Mouse (Mus musculus): ENCODE results near the gene Wnt5b. TPM values are rescaled to one million over a fixed set of nuclear protein-coding genes. Genes with fewer than 3 reads are reported as not detected.

The Wnt5b gene
- polyA plus RNA-seq, 1 experiment from 2014 or later: 1.8 TPM

DNA sequence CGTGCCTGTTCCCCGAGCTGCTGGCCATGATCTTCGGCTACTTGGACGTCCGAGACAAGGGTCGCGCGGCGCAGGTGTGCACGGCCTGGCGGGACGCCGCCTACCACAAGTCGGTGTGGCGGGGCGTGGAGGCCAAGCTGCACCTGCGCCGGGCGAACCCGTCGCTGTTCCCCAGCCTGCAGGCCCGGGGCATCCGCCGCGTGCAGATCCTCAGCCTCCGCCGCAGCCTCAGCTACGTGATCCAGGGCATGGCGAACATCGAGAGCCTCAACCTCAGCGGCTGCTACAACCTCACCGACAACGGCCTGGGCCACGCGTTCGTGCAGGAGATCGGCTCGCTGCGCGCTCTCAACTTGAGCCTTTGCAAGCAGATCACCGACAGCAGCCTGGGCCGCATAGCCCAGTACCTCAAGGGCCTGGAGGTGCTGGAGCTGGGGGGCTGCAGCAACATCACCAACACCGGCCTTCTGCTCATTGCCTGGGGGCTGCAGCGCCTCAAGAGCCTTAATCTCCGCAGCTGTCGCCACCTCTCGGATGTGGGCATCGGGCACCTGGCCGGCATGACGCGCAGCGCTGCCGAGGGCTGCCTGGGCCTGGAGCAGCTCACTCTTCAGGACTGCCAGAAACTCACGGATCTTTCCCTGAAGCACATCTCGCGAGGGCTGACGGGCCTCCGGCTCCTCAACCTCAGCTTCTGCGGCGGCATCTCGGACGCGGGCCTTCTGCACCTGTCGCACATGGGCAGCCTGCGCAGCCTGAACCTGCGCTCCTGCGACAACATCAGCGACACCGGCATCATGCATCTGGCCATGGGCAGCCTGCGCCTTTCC lies 64.1 kb downstream of the Wnt5b start:
- Histone ChIP-seq H3K4me3 (ENCODE audit: low read depth, low read length) (peak overlapping the region; percentile 81), H3K27ac (ENCODE audit: low read depth, low read length) (peak overlapping the region; percentile 98), H3K4me2 (replicated peaks; ENCODE audit: low read depth) (peak overlapping the region; percentile 98), H3K36me3 (ENCODE audit: control insufficient read depth, insufficient read depth) (peaks cover 20% of the 10 kb centered on the region), H3K9ac (ENCODE audit: low read depth, low read length) (peak overlapping the region; percentile 88), H3K27me3 (replicated peaks; ENCODE audit: control insufficient read depth, insufficient read depth, low read length) (no peaks in the 10 kb centered on the region), H3K9me3 (ENCODE audit: control insufficient read depth) (no peaks in the 10 kb centered on the region), H3K4me1 (replicated peaks; ENCODE audit: control insufficient read depth, insufficient read depth, low read length) (peaks cover 16% of the 10 kb centered on the region)
- peak; percentile 36 for ATAC-seq
- under 1% methylated on average over 70 of the region's 70 CpGs for WGBS
- TF ChIP-seq CTCF (IDR thresholded peaks at IDR 0.05; ENCODE audit: low read depth): peak; percentile 33; the same call in 1 of the 2 replicates

- peaks cover 16% of the 10 kb centered on the region for H3K4me1 ChIP-seq (replicated peaks; ENCODE audit: control insufficient read depth, insufficient read depth, low read length)
- peak; percentile 87 for ATAC-seq
- H3K9me3 ChIP-seq (ENCODE audit: control insufficient read depth): no peaks in the 10 kb centered on the region
- under 1% methylated on average over 42 of the region's 101 CpGs for WGBS
- peak within 1 kb of the TSS; percentile 98 for H3K27ac ChIP-seq (ENCODE audit: low read depth, low read length)
- H3K9ac ChIP-seq (ENCODE audit: low read depth, low read length): peak within 1 kb of the TSS; percentile 88
- H3K36me3 ChIP-seq (ENCODE audit: control insufficient read depth, insufficient read depth): peaks cover 19% of the 10 kb centered on the region
- H3K4me2 ChIP-seq (replicated peaks; ENCODE audit: low read depth): peak within 1 kb of the TSS; percentile 98
- H3K27me3 ChIP-seq (replicated peaks; ENCODE audit: control insufficient read depth, insufficient read depth, low read length): no peaks in the 10 kb centered on the region
- no peak for TF ChIP-seq CTCF (IDR thresholded peaks at IDR 0.05; ENCODE audit: low read depth)
- peak within 1 kb of the TSS; percentile 81 for H3K4me3 ChIP-seq (ENCODE audit: low read depth, low read length)
These were observed 64.7 kb downstream of the Wnt5b start, which contains the start of gene Fbxl14 for GRCm38 (mm10) chr6:119479343-119479875. Fbxl14 (plus strand) TSS chr6:119479668.

DNA sequence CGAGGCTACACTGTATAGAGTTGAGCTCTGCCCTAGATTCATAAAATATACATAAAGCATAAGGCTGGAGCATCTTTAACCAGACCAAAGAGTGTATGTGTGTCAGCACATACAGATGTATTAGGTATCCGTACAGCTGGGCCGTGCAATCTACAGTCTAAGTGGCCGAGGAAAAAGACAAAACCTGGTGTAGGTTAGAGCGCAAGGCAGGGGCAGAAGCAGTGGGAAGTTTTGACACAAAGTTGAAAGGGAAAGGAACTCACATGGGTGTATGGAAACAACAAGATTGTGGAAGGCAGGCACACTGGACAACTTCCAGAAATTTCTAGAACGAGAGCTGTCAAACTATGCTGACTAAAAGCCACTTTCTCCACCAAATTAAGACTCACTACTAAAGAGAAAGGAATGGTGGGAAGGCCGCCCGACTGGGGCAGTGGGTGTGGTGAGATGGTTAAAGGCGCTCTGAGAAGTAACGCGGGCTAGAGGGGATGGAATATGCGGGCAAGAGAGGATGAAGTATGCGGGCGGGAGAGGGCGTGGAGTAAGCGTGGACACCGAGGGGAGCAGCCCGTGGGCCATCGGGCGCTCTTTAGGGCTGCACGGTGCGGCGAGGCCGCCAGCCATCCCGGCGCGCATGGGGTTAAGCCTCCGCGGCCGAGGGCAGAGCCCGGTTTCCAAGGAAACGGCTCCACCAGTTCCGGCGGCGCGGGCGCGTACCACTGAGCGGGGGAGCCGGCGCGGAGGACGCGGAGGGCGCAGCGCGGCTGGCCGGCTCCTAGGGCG lies 65.4 kb downstream of the Wnt5b start:
- H3K9ac ChIP-seq (ENCODE audit: low read depth, low read length): peak overlapping the region; percentile 88
- H3K4me3 ChIP-seq (ENCODE audit: low read depth, low read length): peak overlapping the region; percentile 81
- peak overlapping the region; percentile 98 for H3K4me2 ChIP-seq (replicated peaks; ENCODE audit: low read depth)
- H3K9me3 ChIP-seq (ENCODE audit: control insufficient read depth): no peaks in the 10 kb centered on the region
- ATAC-seq: peak; percentile 86
- WGBS: 1% methylated on average over 32 of the region's 49 CpGs
- H3K27me3 ChIP-seq (replicated peaks; ENCODE audit: control insufficient read depth, insufficient read depth, low read length): no peaks in the 10 kb centered on the region
- TF ChIP-seq CTCF (IDR thresholded peaks at IDR 0.05; ENCODE audit: low read depth): no peak
- peaks cover 13% of the 10 kb centered on the region; the same call in 1 of the 2 replicates for H3K36me3 ChIP-seq (ENCODE audit: control insufficient read depth, insufficient read depth)
- peaks cover 16% of the 10 kb centered on the region for H3K4me1 ChIP-seq (replicated peaks; ENCODE audit: control insufficient read depth, insufficient read depth, low read length)
- H3K27ac ChIP-seq (ENCODE audit: low read depth, low read length): peak overlapping the region; percentile 98

GRCm38 (mm10) chr6:119477686-119478310 lies 66.3 kb downstream of the Wnt5b start:
- H3K4me3 ChIP-seq (ENCODE audit: low read depth, low read length): no peak overlapping the region

DNA sequence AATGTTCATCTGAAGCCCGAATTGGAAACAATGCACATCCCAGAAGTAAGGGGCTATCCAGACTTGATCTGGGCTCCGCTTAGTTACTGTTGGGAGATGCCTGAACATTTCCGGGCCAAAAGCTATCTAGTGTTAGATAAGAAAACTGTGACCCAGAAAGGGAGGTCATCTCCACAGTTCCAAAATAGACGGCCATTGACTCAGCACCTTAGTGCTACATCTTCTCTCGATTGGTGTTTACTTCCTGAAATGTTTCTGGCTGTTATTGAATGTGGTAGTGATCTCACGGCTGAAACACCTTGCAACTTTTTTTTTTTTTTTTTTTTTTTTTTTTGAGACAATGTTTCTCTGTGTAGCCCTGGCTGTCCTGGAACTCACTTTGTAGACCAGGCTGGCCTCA lies 68.2 kb downstream of the Wnt5b start:
- Histone ChIP-seq H3K4me1 (replicated peaks; ENCODE audit: control insufficient read depth, insufficient read depth, low read length) (peaks cover 12% of the 10 kb centered on the region), H3K4me2 (replicated peaks; ENCODE audit: low read depth) (no peak overlapping the region), H3K4me3 (ENCODE audit: low read depth, low read length) (no peak overlapping the region), H3K27ac (ENCODE audit: low read depth, low read length) (no peak overlapping the region), H3K27me3 (replicated peaks; ENCODE audit: control insufficient read depth, insufficient read depth, low read length) (no peaks in the 10 kb centered on the region), H3K9ac (ENCODE audit: low read depth, low read length) (no peak overlapping the region), H3K9me3 (ENCODE audit: control insufficient read depth) (no peaks in the 10 kb centered on the region), H3K36me3 (ENCODE audit: control insufficient read depth, insufficient read depth) (0 out of 2 replicates have a peak, but pooled peaks cover 5% of the 10 kb centered on the region)
- ATAC-seq: no peak
- WGBS: 81% methylated on average over 6 of the region's 6 CpGs
- TF ChIP-seq CTCF (IDR thresholded peaks at IDR 0.05; ENCODE audit: low read depth): no peak

More at GRCm38 (mm10) chr6:119477686-119478310, 66.3 kb downstream of the Wnt5b start:
- Histone ChIP-seq H3K27ac (ENCODE audit: low read depth, low read length) (no peak overlapping the region), H3K36me3 (ENCODE audit: control insufficient read depth, insufficient read depth) (0 out of 2 replicates have a peak, but pooled peaks cover 5% of the 10 kb centered on the region), H3K27me3 (replicated peaks; ENCODE audit: control insufficient read depth, insufficient read depth, low read length) (no peaks in the 10 kb centered on the region), H3K4me2 (replicated peaks; ENCODE audit: low read depth) (peak overlapping the region; percentile 98), H3K9me3 (ENCODE audit: control insufficient read depth) (no peaks in the 10 kb centered on the region), H3K9ac (ENCODE audit: low read depth, low read length) (no peak overlapping the region), H3K4me1 (replicated peaks; ENCODE audit: control insufficient read depth, insufficient read depth, low read length) (peaks cover 12% of the 10 kb centered on the region)
- 20% methylated on average over 13 of the region's 13 CpGs for WGBS
- TF ChIP-seq CTCF (IDR thresholded peaks at IDR 0.05; ENCODE audit: low read depth): no peak
- ATAC-seq: no peak

Measured in intestine, postnatal 0 days (tissue).